Mouse (Mus musculus): ENCODE measurements at regions not wholly inside any gene's neighbourhood (a gene's known extent, or its start where the extent isn't known, plus 50 kb on each side); places are given as distances from the start of the nearest gene placed in this dataset.
A peak's percentile ranks its signal among the peaks of the same experiment; 100 is the strongest.

DNA sequence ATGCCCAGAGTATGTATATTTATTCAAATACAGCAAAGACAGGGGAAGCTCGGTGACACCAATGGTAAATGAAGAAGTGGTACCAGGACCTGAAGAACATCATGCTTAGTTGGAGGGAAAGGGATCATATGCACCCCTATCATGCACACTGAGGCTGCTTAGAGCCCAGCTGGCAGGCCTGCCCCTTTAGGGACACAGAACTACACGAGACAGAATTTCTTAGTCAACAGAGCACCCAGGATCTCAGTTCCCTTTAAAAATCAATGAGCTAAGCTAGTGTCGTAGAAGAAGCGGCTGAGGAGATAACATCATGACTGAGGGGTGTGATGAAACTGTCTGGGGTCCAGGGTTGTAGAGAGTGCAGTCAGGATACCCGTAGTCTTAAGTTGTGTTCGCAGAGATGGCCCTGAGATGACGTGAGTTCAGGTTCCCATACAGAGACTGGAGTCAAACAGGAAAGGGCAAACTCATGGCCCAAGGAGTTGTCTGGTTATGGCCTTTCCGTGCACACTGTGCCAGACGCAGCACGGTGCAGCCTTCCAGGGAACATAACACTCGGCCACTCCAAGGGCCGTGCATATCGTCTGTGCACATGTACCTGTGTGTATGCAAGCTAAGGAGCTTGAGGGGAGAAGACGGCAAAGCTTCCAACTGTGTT, 100.0 kb downstream of the Tomm20 start:
- TF ChIP-seq GATA1 (IDR thresholded peaks at IDR 0.05; ENCODE audit: low read length), result no peak

DNA sequence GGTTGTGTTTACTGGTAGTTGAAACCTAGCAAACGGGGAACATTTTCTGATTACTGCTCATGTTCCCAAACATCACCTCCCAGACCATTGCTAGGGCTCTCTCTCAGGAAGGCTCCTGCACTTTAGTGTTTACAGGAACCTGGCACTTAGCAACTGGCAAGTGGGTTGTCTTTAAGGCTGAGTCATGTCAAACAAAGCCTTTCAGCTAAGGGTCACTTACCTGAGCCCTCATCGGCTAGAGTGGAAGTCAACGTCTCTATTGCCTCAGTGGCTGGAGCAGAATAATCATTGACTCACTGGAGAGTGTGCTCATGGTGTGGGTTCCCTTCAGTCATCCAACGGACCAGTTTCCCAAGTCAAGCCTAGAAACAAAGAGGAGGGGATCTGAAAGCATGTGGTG, 101.0 kb downstream of the Tomm20 start:
- no peak for TF ChIP-seq GATA1 (IDR thresholded peaks at IDR 0.05; ENCODE audit: low read length)

- no peak for TF ChIP-seq GATA1 (IDR thresholded peaks at IDR 0.05; ENCODE audit: low read length)
These were observed 104.5 kb downstream of the Tomm20 start for GRCm38 (mm10) chr8:126841187-126841586.

- TF ChIP-seq GATA1 (IDR thresholded peaks at IDR 0.05; ENCODE audit: low read length), result no peak
These were observed 105.8 kb downstream of the Tomm20 start for GRCm38 (mm10) chr8:126839712-126840355.

DNA sequence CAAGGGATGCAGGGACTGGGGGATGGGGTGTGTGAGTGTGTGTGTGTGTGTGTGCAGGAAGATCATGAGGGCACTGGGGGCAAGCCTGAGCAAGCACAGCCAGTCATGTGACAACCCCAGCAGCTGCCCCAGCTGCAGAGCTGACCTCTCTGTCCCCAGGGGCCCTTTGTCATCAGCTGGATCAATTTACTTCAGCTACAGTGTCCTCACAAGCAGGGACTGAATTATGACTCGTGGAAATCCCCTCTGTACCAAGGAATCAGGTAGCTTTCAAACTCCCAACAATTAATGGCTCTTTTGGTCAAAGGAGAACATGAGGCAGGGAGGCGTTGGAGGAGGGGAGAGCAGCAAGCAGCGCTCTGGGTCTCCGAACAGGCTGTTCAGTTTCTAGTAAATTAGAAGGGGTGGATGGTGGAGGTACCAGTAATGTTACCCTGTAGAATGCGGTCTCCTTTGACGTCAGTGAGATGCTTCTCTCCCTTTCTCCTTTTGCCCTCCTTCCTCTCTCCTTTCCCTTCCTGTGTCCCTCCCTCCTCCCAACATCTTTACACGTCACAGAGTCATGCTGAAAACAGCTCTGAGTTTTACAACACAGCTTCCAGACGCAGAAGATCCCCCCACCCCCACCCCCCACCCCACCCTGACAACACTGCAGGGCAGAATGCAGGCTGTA, 106.5 kb downstream of the Tomm20 start:
- no peak for TF ChIP-seq GATA1 (IDR thresholded peaks at IDR 0.05; ENCODE audit: low read length)

DNA sequence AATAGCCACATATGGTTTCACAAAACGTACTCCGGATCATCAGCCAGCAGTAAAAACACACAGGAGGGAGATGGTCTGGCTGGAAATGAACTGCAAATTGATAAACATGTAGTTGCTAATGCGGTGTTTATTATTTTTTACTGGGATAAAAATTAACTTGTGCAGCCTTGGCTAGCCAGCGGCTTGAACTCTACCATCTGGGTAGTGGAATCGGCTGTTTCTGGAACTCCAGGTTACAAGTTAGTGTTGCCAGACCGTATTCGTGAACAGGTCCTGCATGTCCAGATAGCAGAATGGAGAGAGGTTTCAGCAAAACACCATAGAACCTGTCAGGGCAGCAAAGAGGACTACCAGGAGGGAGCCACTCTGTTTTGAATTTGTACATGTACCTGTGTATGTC, 107.4 kb downstream of the Tomm20 start:
- no peak for TF ChIP-seq GATA1 (IDR thresholded peaks at IDR 0.05; ENCODE audit: low read length)

DNA sequence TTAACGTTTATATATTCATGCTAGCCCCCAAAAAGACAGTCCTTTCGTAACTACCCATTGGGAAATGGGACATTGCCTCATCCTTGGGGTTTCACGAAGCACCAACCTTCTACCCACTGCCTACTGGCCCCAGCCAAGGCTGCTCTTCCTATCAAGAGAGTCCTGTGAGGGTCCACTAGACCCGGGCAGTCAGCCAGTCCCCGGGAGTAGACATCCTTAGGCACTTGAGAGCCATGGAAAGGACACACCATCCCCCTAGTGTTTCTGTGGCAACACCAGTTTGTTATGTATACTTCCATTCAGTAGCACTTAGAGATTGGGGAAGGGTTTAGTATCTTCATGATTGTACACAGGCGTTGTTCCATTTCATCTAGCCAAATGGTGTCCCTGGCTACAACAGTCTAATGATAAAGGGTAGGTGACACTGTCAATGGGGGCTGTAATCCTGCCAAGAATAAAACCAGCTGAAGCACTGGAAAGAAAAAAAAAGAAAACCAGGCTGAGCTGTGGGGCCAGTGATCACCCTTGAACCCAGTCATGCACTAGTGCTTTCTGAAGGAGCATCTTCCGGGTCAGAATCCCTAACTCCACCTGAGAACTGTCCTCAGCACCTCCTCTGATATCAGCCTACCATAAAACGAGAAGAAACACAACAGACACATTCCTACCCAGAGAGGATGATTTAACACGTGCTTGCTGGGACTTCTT, 108.2 kb downstream of the Tomm20 start:
- no peak for TF ChIP-seq GATA1 (IDR thresholded peaks at IDR 0.05; ENCODE audit: low read length)

GRCm38 (mm10) chr8:126835554-126835953, 110.1 kb downstream of the Tomm20 start:
- TF ChIP-seq GATA1 (IDR thresholded peaks at IDR 0.05; ENCODE audit: low read length), result no peak

DNA sequence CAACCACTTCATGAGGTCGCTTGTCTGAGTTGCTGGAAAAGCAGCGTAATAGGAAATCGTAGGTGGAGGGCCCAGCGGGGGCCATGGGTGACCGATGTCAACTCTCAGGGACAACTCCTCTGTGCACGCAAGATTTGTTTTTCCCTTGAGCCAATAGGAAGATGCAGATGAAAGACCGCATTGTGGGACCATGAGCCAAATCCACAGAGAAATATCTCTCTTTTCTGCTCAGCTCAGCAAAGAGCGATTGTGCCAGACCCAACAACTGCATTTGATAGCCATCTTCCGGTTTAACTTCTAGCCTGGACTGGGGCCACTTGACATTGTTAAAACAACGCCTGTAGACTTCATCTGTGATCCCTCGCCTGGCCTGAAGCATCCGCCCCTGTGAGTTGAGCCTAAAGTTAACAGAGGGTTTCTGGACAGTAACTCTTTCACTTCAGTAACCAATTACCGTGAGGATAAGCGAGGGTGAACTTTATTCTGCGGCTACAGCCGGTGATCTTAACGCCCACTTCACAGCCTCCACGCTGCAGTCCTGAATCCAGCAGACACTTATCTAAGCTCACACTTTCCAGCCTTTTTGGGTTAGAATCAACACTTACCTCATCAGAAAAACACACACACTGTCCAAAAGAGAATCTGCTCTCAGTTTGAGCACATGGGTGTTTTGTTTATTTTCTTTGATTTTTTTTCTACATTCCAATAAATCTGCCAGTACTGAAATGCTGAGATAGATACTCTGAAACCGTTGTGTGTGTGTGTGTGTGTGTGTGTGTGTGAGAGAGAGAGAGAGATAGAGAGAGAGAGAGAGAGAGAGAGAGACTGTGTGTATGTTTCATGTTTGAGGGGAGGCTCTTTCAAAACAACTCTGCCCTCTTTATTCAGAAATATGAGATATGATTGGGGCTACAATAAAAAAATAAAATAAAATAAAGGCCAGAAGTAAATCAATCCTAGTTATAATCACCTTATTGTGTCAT, 111.9 kb downstream of the Tomm20 start:
- peak; percentile 36 for TF ChIP-seq GATA1 (IDR thresholded peaks at IDR 0.05; ENCODE audit: low read length)

GRCm38 (mm10) chr8:126833006-126833405, 112.6 kb downstream of the Tomm20 start:
- TF ChIP-seq GATA1 (IDR thresholded peaks at IDR 0.05; ENCODE audit: low read length), result no peak

DNA sequence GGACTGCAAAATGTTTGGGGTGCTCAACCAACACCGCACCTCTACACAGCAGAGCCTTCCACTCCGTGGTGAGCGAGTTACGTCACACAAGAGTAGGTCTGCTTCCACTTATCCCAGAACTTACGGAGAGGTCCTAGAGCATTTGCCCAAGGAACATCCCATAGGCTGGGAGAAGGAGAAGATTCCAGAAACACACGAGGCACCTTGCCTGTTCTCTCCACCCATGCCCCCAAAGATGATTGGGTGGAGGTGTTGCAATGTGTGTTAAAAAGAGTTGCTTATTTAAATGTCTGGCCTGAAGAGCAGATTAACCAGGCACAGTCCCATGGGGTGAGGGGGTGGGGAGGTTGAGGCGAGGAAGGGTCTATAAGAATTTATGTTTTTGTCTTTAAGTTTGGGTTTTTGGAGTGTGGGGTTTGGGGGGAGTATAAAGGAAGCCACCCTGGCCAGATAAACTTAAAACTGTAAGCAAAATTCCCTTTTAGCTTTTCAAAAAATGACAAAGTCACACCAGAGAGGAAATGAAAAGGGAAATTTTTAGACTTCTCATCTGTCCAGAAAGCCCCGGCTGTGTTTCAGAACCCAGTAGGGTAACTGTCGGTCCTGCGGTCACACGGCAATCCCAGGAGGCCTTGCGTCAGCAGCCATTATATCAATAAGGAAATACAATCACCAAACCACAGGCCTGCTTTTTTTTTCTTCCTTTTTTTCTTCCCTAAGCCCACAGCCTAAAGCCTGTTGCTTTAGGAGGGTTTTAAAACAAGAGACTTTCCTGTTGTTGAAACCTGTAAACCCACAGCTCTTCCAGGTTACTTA, 113.3 kb downstream of the Tomm20 start:
- no peak for TF ChIP-seq GATA1 (IDR thresholded peaks at IDR 0.05; ENCODE audit: low read length)

DNA sequence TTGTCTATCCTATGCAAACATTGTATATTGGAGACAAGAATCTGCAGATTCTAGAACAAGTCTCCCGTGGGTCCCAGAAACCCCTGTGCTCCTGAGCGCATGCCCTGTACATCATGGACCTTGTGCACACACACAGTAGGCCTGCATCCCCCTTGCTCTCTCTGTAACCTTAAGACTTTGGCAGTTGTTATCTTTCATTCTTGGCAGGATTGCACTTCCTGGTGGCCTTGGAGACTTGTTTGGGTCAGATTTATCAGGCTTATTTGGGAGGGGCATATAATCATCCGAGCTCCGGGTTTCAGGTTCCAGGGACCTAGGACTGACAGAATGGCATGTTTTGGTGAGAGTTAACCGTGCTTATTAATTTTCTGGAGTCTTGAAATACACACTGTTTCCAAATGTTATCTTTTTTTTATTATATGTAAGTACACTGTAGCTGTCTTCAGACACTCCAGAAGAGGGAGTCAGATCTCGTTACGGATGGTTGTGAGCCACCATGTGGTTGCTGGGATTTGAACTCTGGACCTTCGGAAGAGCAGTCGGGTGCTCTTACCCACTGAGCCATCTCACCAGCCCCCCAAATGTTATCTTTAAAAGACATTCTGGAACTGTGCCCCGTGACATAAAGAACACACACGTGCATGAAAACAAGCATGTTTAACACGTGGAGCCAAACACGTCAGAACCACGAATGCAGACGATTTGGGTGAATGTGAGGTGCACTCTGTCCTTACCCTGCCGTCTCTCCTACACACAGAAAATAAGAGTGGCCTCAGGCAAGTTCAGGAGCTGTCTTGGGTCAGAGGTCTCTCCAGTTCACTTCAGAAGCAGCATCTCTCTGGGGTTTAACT, 114.1 kb downstream of the Tomm20 start:
- no peak for TF ChIP-seq GATA1 (IDR thresholded peaks at IDR 0.05; ENCODE audit: low read length)

DNA sequence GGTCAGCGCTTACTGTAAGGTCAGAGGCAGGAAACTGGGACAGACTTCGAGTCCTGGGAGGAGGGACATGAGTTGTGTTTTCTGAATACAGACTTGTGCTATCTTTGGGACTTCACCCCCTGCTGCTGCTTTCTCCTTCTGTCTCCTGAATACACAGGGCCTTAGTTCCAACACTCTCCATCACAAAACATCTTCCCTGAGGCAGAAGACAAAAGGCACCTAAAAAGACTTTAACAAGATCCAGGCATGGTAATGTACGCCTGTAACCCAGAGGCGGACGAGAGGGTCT, 115.5 kb downstream of the Tomm20 start:
- no peak for TF ChIP-seq GATA1 (IDR thresholded peaks at IDR 0.05; ENCODE audit: low read length)

Data from G1E-ER4 (cell line).